7 mouse cellular contexts compared by ENCODE assay signal in genomic region chr9:98297937-98298595, GRCm38 (mm10). TPM values are rescaled to one million over a fixed set of nuclear protein-coding genes. Genes with fewer than 3 reads are reported as not detected.
DNase-seq lines count a peak whose midpoint lies in the region; ATAC-seq lines count a peak whose summit lies in the region.

No protein-coding gene starts in this region.

- no peak for DNase-seq in limb, embryonic 10.5 days (ENCODE audit: low spot score)
- peak; percentile 36 for DNase-seq in c-Kit-negative CD71-positive TER-119-positive erythroid progenitor cells, embryonic 14.5 days (ENCODE audit: low read depth, low spot score)
- peak; percentile 75 for DNase-seq in kidney, adult 9 months
- no peak for DNase-seq in right cerebral cortex, adult 2 months (ENCODE audit: low spot score in 2 of 2)
- DNase-seq in ovary, adult 18-20 months (ENCODE audit: low spot score) = no peak

- 68% methylated on average over 6 of the region's 6 CpGs for WGBS in limb, embryonic 12.5 days
- 77% methylated on average over 6 of the region's 6 CpGs for WGBS in limb, embryonic 10.5 days
- WGBS in macrophage (ENCODE audit: missing documents) = 72% methylated on average over 6 of the region's 6 CpGs

- H3K9ac ChIP-seq in limb, embryonic 12.5 days (replicated peaks) = no peak overlapping the region

- no peaks in the 10 kb centered on the region for H3K27me3 ChIP-seq in limb, embryonic 12.5 days
- peaks cover 12% of the 10 kb centered on the region for H3K27me3 ChIP-seq in limb, embryonic 10.5 days (ENCODE audit: low read depth, poor library complexity, severe bottlenecking)

- no peak overlapping the region for H3K27ac ChIP-seq in limb, embryonic 12.5 days
- H3K27ac ChIP-seq in limb, embryonic 10.5 days = no peak overlapping the region
- H3K27ac ChIP-seq in macrophage = no peak overlapping the region

- no peak for ATAC-seq in limb, embryonic 12.5 days (ENCODE audit: insufficient number of reproducible peaks, insufficient read depth, low FRiP score, low TSS enrichment, low read depth)

- H3K4me3 ChIP-seq in limb, embryonic 12.5 days (replicated peaks) = no peak overlapping the region
- H3K4me3 ChIP-seq in limb, embryonic 10.5 days = no peak overlapping the region
- peak overlapping the region; percentile 62; the same call in 1 of the 2 replicates for H3K4me3 ChIP-seq in macrophage (ENCODE audit: inconsistent target)

- H3K79me2 ChIP-seq in macrophage (ENCODE audit: inconsistent target) = peaks cover 15% of the 10 kb centered on the region; the same call in 1 of the 2 replicates

- no peaks in the 10 kb centered on the region for H3K36me3 ChIP-seq in limb, embryonic 12.5 days
- no peaks in the 10 kb centered on the region for H3K36me3 ChIP-seq in limb, embryonic 10.5 days
- no peaks in the 10 kb centered on the region for H3K36me3 ChIP-seq in macrophage (ENCODE audit: inconsistent target)

- peaks cover 9% of the 10 kb centered on the region for H3K4me1 ChIP-seq in limb, embryonic 12.5 days (replicated peaks)
- H3K4me1 ChIP-seq in limb, embryonic 10.5 days = peaks cover 15% of the 10 kb centered on the region

- H3K9me3 ChIP-seq in limb, embryonic 12.5 days = no peaks in the 10 kb centered on the region
- H3K9me3 ChIP-seq in limb, embryonic 10.5 days (replicated peaks) = no peaks in the 10 kb centered on the region

- peak overlapping the region; percentile 74; the same call in 1 of the 2 replicates for H3K4me2 ChIP-seq in limb, embryonic 12.5 days

RNA-seq across cellular contexts. Expression of gene Nmnat3, which starts 10.8 kb away (rescaled TPM):
- polyA plus RNA-seq in limb, embryonic 12.5 days (2016; fragmentation: Nextera tagmentation; extraction: Ambion mirVana) = 4.2 and 5.6 TPM in 2 replicates
- polyA plus RNA-seq in limb, embryonic 10.5 days (2016; fragmentation: Nextera tagmentation; extraction: Ambion mirVana) = 2.3 and 3.6 TPM in 2 replicates
- 10 to 100 TPM in 24 of 26 experiments, 1 to 10 TPM in 2; 8.3 to 53.0 (median 30.8) TPM for total RNA-seq in macrophage (2018; cell fraction: chromatin; rRNA removed)
- total RNA-seq in macrophage (2018; cell fraction: cytosol; rRNA removed) = 10 to 100 TPM in 1 of 26 experiments, 1 to 10 TPM in 25; 4.2 to 10.1 (median 7.9) TPM
- 10 to 100 TPM in 25 of 26 experiments, 1 to 10 TPM in 1; 6.7 to 41.9 (median 21.8) TPM for total RNA-seq in macrophage (2018; cell fraction: nucleus; rRNA removed)
- polyA plus RNA-seq in macrophage (2018) = 5.7 to 8.8 TPM (median 8.7 TPM) in 3 replicates

Comparison
In these comparisons a context has a peak if more than half of its experiments do, and no peak if none do; other contexts are left out.
1. DNase-seq: peak in c-Kit-negative CD71-positive TER-119-positive erythroid progenitor cells, embryonic 14.5 days (single experiment) and kidney, adult 9 months (single experiment); none in limb, embryonic 10.5 days (single experiment), right cerebral cortex, adult 2 months (0 of 2) and ovary, adult 18-20 months (single experiment).